Mouse (Mus musculus) thymus, adult 2 months (tissue): ENCODE measurements at regions not wholly inside any gene's neighbourhood (a gene's known extent, or its start where the extent isn't known, plus 50 kb on each side); places are given as distances from the start of the nearest gene placed in this dataset.
"Not testable (repeated sequence)": the region's sequence is repeated elsewhere in the genome, so short reads cannot be mapped to it uniquely, and the experiment has no call there.

Experiments
- DNase-seq: peaks from one replicate; pipeline ENCODE4 v3.0.0; 2021
- H3K27ac ChIP-seq: fragments of 200-500 bp; 2 replicates; pipeline ENCODE4 v1.5.1; 2012; ENCODE audit warnings: low read length, control low read depth; ENCODE audit not compliant: control insufficient read depth, insufficient read depth
- H3K27me3 ChIP-seq: fragments of 200-500 bp; 2 replicates; pipeline ENCODE4 v1.6.1; 2012; ENCODE audit warnings: mild to moderate bottlenecking, low read length, moderate library complexity, mixed read lengths; ENCODE audit not compliant: control insufficient read depth, insufficient read depth
- H3K36me3 ChIP-seq: fragments of 200-500 bp; 2 replicates; pipeline ENCODE4 v1.6.1; 2012; ENCODE audit warnings: mild to moderate bottlenecking, low read length, moderate library complexity; ENCODE audit not compliant: control insufficient read depth, insufficient read depth
- H3K4me1 ChIP-seq: fragments of 200-500 bp; replicated peaks from 2 replicates; pipeline ENCODE4 v1.6.1; 2012; ENCODE audit warnings: low read length; ENCODE audit not compliant: control insufficient read depth, insufficient read depth
- H3K4me3 ChIP-seq: fragments of 200-500 bp; 2 replicates; pipeline ENCODE4 v1.5.1; 2012; ENCODE audit warnings: mild to moderate bottlenecking, low read length, control low read depth, moderate library complexity; ENCODE audit not compliant: control insufficient read depth, insufficient read depth
- CTCF ChIP-seq: fragments of 200-500 bp; IDR thresholded peaks from 2 replicates; pipeline ENCODE4 v1.5.1; 2012; ENCODE audit warnings: mild to moderate bottlenecking, control low read depth, low read length, moderate library complexity, borderline replicate concordance; ENCODE audit not compliant: control insufficient read depth, poor library complexity, insufficient read depth; ENCODE audit errors: extremely low read depth
- POLR2A ChIP-seq: fragments of 200-500 bp; IDR thresholded peaks from 2 replicates; pipeline ENCODE4 v1.6.1; 2012; ENCODE audit warnings: mild to moderate bottlenecking, low read length, control low read depth, moderate library complexity; ENCODE audit not compliant: control insufficient read depth, poor library complexity, insufficient read depth; ENCODE audit errors: extremely low read depth
- WGBS: fragments of 180-500 bp; shearing (Covaris S2); methylation state at CpG from one replicate; pipeline ENCODE4 v1.1.7; 2018; 5-methylcytosine and 5-hydroxymethylcytosine counted together

DNA sequence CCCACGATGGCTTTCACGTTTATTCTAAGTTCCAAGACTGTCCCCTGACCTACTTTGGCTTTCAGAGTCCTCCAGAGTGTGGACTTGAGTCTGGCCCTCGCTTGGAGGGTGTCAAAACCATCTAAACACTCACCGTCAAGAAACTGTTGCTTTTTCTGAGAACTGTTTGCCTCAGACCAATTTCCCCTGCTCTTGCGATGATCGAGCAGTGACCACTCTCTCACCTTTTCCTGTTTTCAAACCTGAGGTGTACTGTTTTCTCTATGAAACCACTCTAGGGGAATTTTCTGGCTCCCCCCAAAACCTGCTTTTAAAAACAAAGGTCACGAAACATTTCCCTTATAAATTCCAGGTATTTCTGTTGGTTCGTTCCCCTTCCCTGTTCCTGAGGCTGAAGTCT lies 174.0 kb upstream of the Tab2 start:
- WGBS: 50% methylated on average over 8 of the region's 8 CpGs

GRCm38 (mm10) chr10:8124124-8124523 lies 168.1 kb upstream of the Tab2 start:
- Histone ChIP-seq H3K4me1 (no peaks in the 10 kb centered on the region), H3K27me3 (no peaks in the 10 kb centered on the region), H3K4me3 (no peak overlapping the region), H3K36me3 (no peaks in the 10 kb centered on the region), H3K27ac (no peak overlapping the region)
- 100% methylated on average over 1 of the region's 1 CpGs for WGBS
- no peak for DNase-seq
- TF ChIP-seq CTCF (no peak), POLR2A (no peak)

More for the DNA sequence above, 174.0 kb upstream of the Tab2 start:
- H3K27me3 ChIP-seq: no peaks in the 10 kb centered on the region
- H3K4me1 ChIP-seq: no peaks in the 10 kb centered on the region
- H3K4me3 ChIP-seq: no peak overlapping the region
- no peak for TF ChIP-seq CTCF
- H3K36me3 ChIP-seq: no peaks in the 10 kb centered on the region
- H3K27ac ChIP-seq: no peak overlapping the region
- no peak for DNase-seq

DNA sequence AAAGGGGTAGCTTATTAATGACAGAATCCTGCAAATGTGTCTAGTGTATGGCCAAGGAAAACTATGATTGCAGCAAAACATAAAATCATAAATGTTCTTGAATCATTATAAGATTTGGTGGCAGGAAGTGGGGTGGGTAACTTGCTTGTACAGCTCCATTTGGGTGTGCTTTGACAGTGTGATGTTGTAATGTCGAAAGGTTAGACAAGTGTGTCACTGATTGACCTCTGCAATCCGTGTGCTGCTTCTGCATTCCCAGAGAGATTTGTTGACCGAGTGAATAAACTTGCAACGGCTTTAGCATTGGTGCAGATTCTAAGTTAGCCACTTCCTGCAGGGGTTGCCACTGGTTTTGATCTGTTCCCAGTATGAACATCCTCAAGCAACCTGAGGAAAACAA lies 165.9 kb upstream of the Tab2 start:
- H3K27me3 ChIP-seq: no peaks in the 10 kb centered on the region
- TF ChIP-seq POLR2A (no peak), CTCF (no peak)
- no peak overlapping the region for H3K27ac ChIP-seq
- H3K36me3 ChIP-seq: no peaks in the 10 kb centered on the region
- H3K4me3 ChIP-seq: no peak overlapping the region
- DNase-seq: no peak
- H3K4me1 ChIP-seq: no peaks in the 10 kb centered on the region
- WGBS: 42% methylated on average over 4 of the region's 4 CpGs

DNA sequence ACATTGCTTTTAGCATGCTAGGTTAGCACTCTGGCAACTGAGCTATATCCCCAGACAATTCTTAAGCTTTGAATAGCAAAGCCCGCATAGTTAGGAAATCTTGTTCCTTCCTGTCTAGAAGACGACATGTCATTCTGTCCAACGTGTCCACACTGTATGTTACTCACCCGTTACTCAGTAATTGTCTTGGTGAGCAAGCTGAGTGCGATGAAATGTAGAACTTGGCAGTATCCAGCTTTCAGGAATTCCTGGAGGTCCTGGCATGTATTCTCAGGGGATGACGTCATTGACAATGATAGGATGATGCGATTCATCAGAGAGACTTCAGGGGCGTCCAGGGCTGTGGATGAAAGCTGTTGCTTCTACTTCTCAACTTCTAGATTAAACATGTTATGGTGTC lies 160.8 kb upstream of the Tab2 start:
- no peak overlapping the region for H3K4me3 ChIP-seq
- H3K27ac ChIP-seq: no peak overlapping the region
- peaks cover 6% of the 10 kb centered on the region for H3K4me1 ChIP-seq
- 87% methylated on average over 8 of the region's 8 CpGs for whole genome bisulfite sequencing
- DNase-seq: no peak
- H3K36me3 ChIP-seq: no peaks in the 10 kb centered on the region
- TF ChIP-seq POLR2A: no peak
- no peaks in the 10 kb centered on the region for H3K27me3 ChIP-seq

DNA sequence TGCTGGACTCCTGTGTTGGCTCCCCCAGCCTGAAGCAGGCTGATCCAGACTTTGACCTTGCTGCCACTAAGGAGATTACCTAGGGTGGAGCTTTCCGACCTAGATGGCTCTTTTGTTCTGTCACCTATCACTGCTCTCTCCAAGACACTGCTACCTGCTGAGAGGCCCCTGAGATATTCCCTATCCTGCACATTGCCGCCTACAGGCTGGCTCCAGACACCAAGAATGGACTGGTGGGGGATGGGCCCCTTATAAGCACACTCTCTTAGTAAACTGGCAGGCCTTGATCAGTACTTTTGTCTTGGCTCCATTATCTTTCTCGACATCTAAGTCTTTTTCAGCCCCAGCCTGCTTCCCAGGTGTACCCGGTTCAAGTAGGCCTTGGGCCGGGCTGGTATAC lies 158.9 kb upstream of the Tab2 start:
- WGBS: 70% methylated on average over 5 of the region's 5 CpGs
- not testable (repeated sequence) for DNase-seq, H3K27ac ChIP-seq, H3K4me1 ChIP-seq, H3K27me3 ChIP-seq, H3K36me3 ChIP-seq, H3K4me3 ChIP-seq

GRCm38 (mm10) chr10:8114530-8114929 lies 158.5 kb upstream of the Tab2 start:
- TF ChIP-seq POLR2A (no peak), CTCF (no peak)
- no peak overlapping the region for H3K4me3 ChIP-seq
- no peaks in the 10 kb centered on the region for H3K36me3 ChIP-seq
- no peak for DNase-seq
- H3K27ac ChIP-seq: no peak overlapping the region
- no peaks in the 10 kb centered on the region for H3K27me3 ChIP-seq
- 6% methylated on average over 3 of the region's 3 CpGs for WGBS
- peaks cover 6% of the 10 kb centered on the region for H3K4me1 ChIP-seq

GRCm38 (mm10) chr10:8100489-8100888 lies 144.5 kb upstream of the Tab2 start:
- H3K27me3 ChIP-seq: no peaks in the 10 kb centered on the region
- WGBS: 96% methylated on average over 6 of the region's 6 CpGs
- H3K4me1 ChIP-seq: no peaks in the 10 kb centered on the region
- no peak for DNase-seq
- H3K4me3 ChIP-seq: no peak overlapping the region
- TF ChIP-seq POLR2A: no peak
- TF ChIP-seq CTCF: no peak
- no peak overlapping the region for H3K27ac ChIP-seq
- H3K36me3 ChIP-seq: no peaks in the 10 kb centered on the region

DNA sequence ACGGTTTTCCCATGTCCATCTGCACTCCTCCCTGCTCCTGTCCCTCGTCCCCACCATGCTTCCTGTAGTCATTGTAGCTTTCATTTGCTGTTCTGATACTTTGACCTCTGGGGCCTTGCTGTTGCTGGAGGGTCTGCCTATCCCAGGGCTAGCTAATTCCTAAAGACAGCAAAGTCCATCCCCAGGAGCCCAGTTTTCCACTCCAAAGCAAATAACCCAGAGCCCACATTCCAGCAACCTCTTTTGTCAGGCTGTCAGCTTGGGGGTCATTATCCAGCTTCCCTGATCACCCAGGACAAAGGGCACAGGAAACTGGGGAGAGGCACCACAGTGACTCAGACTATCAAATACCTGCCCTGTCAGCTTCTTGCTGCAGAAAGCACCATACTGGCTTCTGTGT lies 139.9 kb upstream of the Tab2 start:
- H3K27ac ChIP-seq: no peak overlapping the region
- DNase-seq: no peak
- H3K27me3 ChIP-seq: no peaks in the 10 kb centered on the region
- no peak overlapping the region for H3K4me3 ChIP-seq
- 91% methylated on average over 2 of the region's 2 CpGs for WGBS
- H3K4me1 ChIP-seq: no peaks in the 10 kb centered on the region
- no peaks in the 10 kb centered on the region for H3K36me3 ChIP-seq
- TF ChIP-seq CTCF (no peak), POLR2A (no peak)
